Mouse (Mus musculus) macrophage (primary cell): ENCODE data around the gene Nhs. TPM values are rescaled to one million over a fixed set of nuclear protein-coding genes. Genes with fewer than 3 reads are reported as not detected.

Experiments used
- H3K27ac ChIP-seq: fragments of 350-480 bp; formaldehyde crosslinking; 2 replicates; pipeline ENCODE4 v1.9.0; 2021
- H3K36me3 ChIP-seq: fragments of 350-480 bp; formaldehyde crosslinking; 2 replicates; pipeline ENCODE4 v1.9.0; 2021; ENCODE audit errors: inconsistent target
- H3K4me3 ChIP-seq: fragments of 350-480 bp; formaldehyde crosslinking; 2 replicates; pipeline ENCODE4 v1.9.0; 2021; ENCODE audit errors: inconsistent target
- H3K79me2 ChIP-seq: fragments of 350-480 bp; formaldehyde crosslinking; 2 replicates; pipeline ENCODE4 v1.9.0; 2021; ENCODE audit errors: inconsistent target
- WGBS: methylation state at CpG from one replicate; pipeline ENCODE4 v1.1.7; 2026; ENCODE audit warnings: inconsistent platforms; ENCODE audit not compliant: missing documents; 5-methylcytosine and 5-hydroxymethylcytosine counted together
- polyA plus RNA-seq: library from polyadenylated mRNA; stranded (reverse); fragments of 250-400 nt; gene quantifications from 3 replicates; pipeline ENCODE4 v1.2.4, GENCODE M21; 2018; ENCODE audit warnings: inconsistent platforms

The Nhs gene
- polyA plus RNA-seq, 1 experiment from 2014 or later = not detected

DNA sequence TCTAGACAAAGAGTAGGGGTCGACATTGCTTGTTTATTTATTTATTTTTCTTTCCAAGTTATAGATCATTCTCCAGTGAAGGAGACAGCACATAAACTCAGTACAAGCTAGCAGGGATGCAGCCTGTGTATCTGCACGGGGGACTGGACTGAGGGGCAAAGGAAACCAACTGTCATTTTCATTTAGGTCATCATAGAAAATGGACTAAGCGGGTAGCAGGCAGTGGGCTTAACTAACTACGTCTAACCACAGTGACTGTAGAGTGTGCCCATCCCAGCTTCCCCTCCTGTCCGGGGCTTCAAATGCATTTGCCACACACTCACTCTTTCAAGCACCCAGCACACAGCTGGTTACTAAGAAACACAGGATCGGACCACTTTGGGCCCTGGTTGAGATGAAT is 174.6 kb downstream of the Nhs start:
- no peak overlapping the region for H3K4me3 ChIP-seq
- no peak overlapping the region for H3K27ac ChIP-seq
- no peaks in the 10 kb centered on the region for H3K79me2 ChIP-seq
- WGBS = 80% methylated on average over 6 of the region's 6 CpGs
- H3K36me3 ChIP-seq = no peaks in the 10 kb centered on the region

DNA sequence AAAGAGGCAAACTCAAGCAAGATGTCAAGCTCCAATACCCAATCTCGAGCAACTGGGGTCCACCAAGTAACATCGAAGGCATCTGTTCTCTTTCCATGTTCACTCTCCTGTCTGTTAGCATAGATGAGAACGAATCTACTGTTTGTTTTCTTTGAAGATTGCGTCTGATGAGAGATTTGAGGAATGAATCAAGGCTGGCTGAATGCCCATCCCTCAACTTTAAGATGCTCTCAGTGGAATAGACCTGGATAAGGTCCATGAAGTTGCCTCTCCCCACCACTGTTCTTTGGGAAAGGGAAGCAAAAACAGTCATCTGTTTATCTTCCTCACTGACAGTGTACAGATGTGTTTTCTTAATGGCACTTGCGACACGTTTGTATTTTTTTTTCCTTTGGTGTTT is 178.1 kb downstream of the Nhs start:
- Histone ChIP-seq H3K79me2 (no peaks in the 10 kb centered on the region), H3K27ac (no peak overlapping the region), H3K36me3 (no peaks in the 10 kb centered on the region), H3K4me3 (no peak overlapping the region)
- WGBS = 83% methylated on average over 6 of the region's 6 CpGs

- no peak overlapping the region for H3K4me3 ChIP-seq
- no peaks in the 10 kb centered on the region for H3K79me2 ChIP-seq
- no peaks in the 10 kb centered on the region for H3K36me3 ChIP-seq
- no peak overlapping the region for H3K27ac ChIP-seq
Measured at GRCm38 (mm10) chrX:161979946-161980345, 179.6 kb downstream of the Nhs start.

DNA sequence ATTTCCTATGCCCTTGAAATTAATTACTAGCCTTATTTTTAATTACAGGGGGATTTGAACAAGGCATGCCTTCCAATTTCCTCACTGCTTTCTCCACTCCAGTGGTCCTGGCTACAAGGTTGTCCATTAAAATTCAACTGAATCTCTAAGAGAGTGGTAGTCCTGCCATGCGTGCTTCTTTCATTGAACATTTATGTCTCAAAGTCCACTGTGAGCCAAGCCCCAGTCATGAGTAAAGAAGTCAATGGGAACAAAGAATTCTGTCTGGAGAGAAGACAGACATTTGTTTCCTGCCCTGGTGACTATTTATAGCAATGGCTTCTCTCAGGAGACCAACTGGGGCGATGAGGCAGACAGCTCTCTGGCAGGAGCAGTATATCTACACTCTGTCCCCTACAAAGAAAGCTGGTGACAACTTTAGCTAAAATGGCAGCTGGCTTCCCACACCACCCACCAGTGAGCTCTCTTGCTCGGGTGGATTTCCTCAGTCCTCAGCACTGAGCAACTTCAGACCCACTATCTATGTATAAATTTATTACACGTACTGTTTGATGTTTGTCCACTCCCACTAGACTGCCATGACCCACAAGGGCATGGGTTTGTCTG is 182.2 kb downstream of the Nhs start:
- Histone ChIP-seq H3K79me2 (no peaks in the 10 kb centered on the region), H3K27ac (no peak overlapping the region), H3K4me3 (no peak overlapping the region), H3K36me3 (no peaks in the 10 kb centered on the region)
- 81% methylated on average over 4 of the region's 4 CpGs for WGBS

GRCm38 (mm10) chrX:161976376-161976775 is 183.2 kb downstream of the Nhs start:
- Histone ChIP-seq H3K79me2 (no peaks in the 10 kb centered on the region), H3K36me3 (no peaks in the 10 kb centered on the region), H3K27ac (no peak overlapping the region), H3K4me3 (no peak overlapping the region)
- 83% methylated on average over 2 of the region's 2 CpGs for WGBS

DNA sequence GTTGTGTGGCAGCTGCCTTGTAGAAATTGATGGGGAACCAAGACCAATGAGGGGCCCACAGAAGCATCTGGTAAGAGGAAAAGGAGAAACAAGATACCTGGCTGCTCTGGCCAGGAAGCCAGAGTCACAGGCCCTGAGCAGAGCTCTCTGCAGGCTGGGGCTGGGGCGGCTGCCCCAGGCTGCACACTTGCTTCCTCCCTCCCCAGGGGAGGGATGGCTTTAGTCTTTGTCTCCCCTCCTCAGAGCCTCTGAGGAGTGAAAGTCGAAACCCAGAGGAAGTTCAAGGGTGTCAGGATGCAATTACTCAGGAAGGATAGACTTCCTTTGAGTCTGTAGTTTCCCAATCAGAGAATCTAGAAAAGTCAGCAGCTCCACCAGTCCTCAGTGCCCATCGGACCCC is 186.0 kb downstream of the Nhs start:
- Histone ChIP-seq H3K36me3 (no peaks in the 10 kb centered on the region), H3K4me3 (no peak overlapping the region), H3K79me2 (no peaks in the 10 kb centered on the region), H3K27ac (no peak overlapping the region)
- WGBS = 33% methylated on average over 3 of the region's 3 CpGs

DNA sequence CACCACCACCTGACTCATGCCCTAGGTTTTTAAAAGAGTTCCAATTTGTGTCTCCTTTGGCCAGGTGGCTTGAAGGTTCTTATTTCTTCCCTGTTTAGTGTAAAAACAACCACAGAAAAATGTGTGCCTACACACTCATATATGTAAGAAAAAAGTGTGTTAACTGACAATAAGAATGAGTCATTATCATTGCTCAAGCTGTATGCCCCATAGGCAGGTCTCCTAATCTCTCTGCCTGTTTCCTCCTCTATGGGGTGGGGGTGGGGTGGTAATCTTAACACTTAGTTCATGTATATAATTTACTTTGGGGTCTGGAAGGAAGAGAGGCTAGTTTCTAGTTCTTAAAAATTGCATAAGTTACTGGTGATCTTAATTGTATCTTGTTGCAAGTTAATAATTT is 186.8 kb downstream of the Nhs start:
- Histone ChIP-seq H3K27ac (no peak overlapping the region), H3K79me2 (no peaks in the 10 kb centered on the region), H3K4me3 (no peak overlapping the region), H3K36me3 (no peaks in the 10 kb centered on the region)

GRCm38 (mm10) chrX:161971961-161972502 is 187.5 kb downstream of the Nhs start:
- Histone ChIP-seq H3K79me2 (no peaks in the 10 kb centered on the region), H3K36me3 (no peaks in the 10 kb centered on the region), H3K4me3 (no peak overlapping the region), H3K27ac (no peak overlapping the region)
- 96% methylated on average over 3 of the region's 3 CpGs for WGBS

GRCm38 (mm10) chrX:161971131-161971530 is 188.4 kb downstream of the Nhs start:
- Histone ChIP-seq H3K79me2 (no peaks in the 10 kb centered on the region), H3K36me3 (no peaks in the 10 kb centered on the region), H3K27ac (no peak overlapping the region), H3K4me3 (no peak overlapping the region)
- 83% methylated on average over 1 of the region's 1 CpGs for WGBS

DNA sequence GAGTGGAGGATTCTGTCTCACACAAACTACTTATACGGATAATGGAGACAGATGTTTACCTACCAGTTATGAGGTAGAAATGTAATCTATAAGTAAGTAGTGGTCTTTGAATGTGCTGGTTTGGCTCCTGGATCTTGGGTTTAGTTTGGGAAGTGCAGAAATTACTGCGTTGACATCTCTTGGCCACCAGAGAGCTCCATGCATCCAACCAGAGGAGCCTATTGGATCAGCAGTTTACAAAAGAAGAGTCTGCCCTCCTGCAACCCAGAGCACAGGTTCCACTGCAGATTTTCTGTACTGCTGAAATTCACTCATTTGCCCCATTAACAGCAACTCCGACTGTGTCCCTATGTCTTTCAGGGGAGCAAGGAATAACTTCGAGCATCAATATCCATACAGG is 191.8 kb downstream of the Nhs start:
- Histone ChIP-seq H3K27ac (no peak overlapping the region), H3K4me3 (no peak overlapping the region), H3K36me3 (no peaks in the 10 kb centered on the region), H3K79me2 (no peaks in the 10 kb centered on the region)
- 51% methylated on average over 4 of the region's 4 CpGs for WGBS

DNA sequence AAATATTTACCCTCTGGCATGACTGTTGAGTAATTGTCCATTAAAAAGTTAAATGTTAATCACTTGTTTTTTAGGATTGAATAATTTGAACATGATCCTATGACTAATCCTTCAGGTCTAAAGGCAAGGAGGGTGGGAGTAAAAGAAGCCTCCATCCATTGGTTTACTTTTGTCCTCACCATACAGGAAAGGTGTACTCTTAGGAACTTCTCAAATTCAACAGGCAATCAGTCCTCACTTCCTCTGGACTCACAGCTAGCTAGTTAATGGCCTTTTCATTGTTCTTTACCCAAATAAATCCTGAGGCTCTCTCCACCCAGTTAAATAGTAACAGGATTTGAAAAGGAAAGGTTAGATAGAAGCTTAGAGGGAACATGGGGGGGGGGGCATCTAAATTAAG is 196.2 kb downstream of the Nhs start:
- Histone ChIP-seq H3K27ac (no peak overlapping the region), H3K4me3 (no peak overlapping the region), H3K36me3 (no peaks in the 10 kb centered on the region), H3K79me2 (no peaks in the 10 kb centered on the region)

GRCm38 (mm10) chrX:161962855-161963254 is 196.7 kb downstream of the Nhs start:
- 100% methylated on average over 1 of the region's 1 CpGs for WGBS
- Histone ChIP-seq H3K36me3 (no peaks in the 10 kb centered on the region), H3K27ac (no peak overlapping the region)

DNA sequence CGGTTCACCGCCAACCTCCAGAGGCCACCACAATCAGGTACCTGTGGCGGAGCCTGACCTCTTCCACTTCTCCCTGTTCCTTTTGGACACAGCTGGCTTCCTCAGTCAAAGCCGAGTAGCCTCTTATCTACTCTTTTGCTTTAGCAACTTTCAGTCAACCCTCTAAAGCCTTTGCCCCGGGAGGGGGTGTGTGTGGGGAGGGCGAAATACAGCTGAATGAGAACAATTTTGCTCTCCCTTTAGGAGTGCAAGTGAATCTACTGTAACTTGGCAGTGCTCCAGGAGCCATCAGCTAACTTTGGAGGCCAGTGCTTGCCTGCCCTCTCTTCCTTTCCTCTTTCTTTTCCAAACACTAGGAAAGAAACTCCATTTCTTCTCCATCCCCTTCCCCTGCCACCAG is 197.8 kb downstream of the Nhs start:
- no peaks in the 10 kb centered on the region for H3K36me3 ChIP-seq
- H3K79me2 ChIP-seq = no peaks in the 10 kb centered on the region
- no peak overlapping the region for H3K4me3 ChIP-seq
- WGBS = 96% methylated on average over 4 of the region's 6 CpGs
- no peak overlapping the region for H3K27ac ChIP-seq

More at GRCm38 (mm10) chrX:161962855-161963254, 196.7 kb downstream of the Nhs start:
- no peak overlapping the region for H3K4me3 ChIP-seq
- no peaks in the 10 kb centered on the region for H3K79me2 ChIP-seq

DNA sequence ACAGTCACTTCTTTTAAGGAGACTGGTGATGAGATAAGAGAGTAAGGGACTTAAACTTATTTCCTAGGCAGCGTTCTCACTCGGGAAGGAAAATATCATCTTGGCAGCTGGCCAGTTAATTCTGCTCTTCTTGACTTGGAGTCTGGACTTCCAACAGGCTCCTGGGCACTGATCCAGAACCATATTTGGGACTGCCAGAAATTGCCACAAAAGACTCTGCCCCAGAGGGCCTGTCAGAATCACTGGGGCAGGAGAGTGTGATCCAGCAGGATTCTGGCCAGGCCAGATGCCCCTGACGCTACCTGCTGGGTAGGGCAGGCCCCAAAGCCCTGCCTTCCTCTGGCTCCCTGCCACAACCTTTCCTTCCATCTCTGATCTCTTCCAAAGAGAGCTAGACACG is 198.4 kb downstream of the Nhs start:
- H3K79me2 ChIP-seq = no peaks in the 10 kb centered on the region
- no peak overlapping the region for H3K4me3 ChIP-seq
- no peaks in the 10 kb centered on the region for H3K36me3 ChIP-seq
- WGBS = 79% methylated on average over 4 of the region's 4 CpGs
- H3K27ac ChIP-seq = no peak overlapping the region

DNA sequence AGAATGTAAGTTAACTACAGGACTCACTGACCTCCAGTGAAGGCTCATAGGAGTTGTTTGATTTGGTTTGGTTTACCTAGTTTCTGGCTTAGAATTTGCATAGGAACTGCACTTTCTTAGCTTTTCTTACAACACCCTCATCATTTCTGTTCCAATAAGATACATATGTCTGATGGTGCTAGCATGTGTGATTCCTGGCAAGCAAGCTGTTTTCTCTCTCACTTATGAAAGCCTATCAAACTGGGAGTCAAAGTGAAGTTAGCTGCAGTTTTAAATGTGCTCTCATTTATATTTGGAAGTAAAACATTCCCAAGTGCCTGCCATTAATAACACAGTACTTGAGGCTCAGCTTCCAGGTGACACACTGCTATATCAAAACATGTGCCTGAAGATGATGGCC is 207.2 kb downstream of the Nhs start:
- Histone ChIP-seq H3K4me3 (no peak overlapping the region), H3K27ac (no peak overlapping the region), H3K79me2 (no peaks in the 10 kb centered on the region)

DNA sequence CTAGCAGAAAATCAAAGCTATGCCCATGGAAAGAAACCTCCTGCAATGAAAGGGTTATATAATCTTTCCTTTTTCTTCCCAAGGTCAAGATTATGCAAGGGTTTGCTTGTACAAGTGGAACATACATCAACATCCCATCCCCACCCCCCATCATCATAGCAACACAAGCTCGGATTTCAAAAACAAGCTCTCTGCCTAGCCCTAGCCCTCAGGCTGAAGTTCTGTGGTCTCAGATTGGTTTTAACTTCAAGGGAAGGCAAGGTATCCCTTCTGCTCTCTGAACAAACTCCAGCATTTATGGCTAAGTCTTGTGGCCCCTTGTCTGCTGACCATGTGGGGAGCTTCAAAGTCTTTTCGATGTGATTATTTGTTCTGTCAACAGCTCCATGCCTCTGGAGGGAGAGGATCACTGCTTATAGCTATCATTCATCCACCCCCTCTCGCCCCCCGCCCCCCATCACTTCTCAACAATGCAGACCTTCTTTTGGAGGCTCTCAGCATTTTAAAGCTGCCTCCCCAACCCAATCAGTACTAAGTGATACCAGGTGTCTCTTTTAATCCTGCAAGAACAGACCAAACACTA is 216.3 kb downstream of the Nhs start:
- Histone ChIP-seq H3K79me2 (no peaks in the 10 kb centered on the region), H3K36me3 (no peaks in the 10 kb centered on the region), H3K27ac (no peak overlapping the region), H3K4me3 (no peak overlapping the region)
- WGBS = 81% methylated on average over 4 of the region's 4 CpGs

More for the DNA sequence above, 207.2 kb downstream of the Nhs start:
- no peaks in the 10 kb centered on the region for H3K36me3 ChIP-seq
